Mouse (Mus musculus): ENCODE measurements at regions not wholly inside any gene's neighbourhood (a gene's known extent, or its start where the extent isn't known, plus 50 kb on each side); places are given as distances from the start of the nearest gene placed in this dataset.
A peak's percentile ranks its signal among the peaks of the same experiment; 100 is the strongest.

- ATAC-seq (ENCODE audit: low TSS enrichment) = no peak
Observed at GRCm38 (mm10) chr5:45269391-45269790, 180.6 kb downstream of the Qdpr start.

GRCm38 (mm10) chr5:45266914-45267313 is 183.1 kb downstream of the Qdpr start:
- 0 out of 2 replicates have a peak, but pooled peaks have one; percentile 59 for ATAC-seq (ENCODE audit: low TSS enrichment)

- ATAC-seq (ENCODE audit: low TSS enrichment) = no peak
Observed at GRCm38 (mm10) chr5:45258486-45258885, 191.6 kb downstream of the Qdpr start.

- no peak for ATAC-seq (ENCODE audit: low TSS enrichment)
Observed at GRCm38 (mm10) chr5:45256256-45256999, 193.6 kb downstream of the Qdpr start.

- ATAC-seq (ENCODE audit: low TSS enrichment) = peak; percentile 91
Observed at GRCm38 (mm10) chr5:45231856-45232255, 218.2 kb downstream of the Qdpr start.

- peak; percentile 63 for ATAC-seq (ENCODE audit: low TSS enrichment)
Observed at GRCm38 (mm10) chr5:45230097-45230496, 219.9 kb downstream of the Qdpr start.

- ATAC-seq (ENCODE audit: low TSS enrichment) = no peak
Observed at GRCm38 (mm10) chr5:45229477-45229876, 220.6 kb downstream of the Qdpr start.

- no peak for ATAC-seq (ENCODE audit: low TSS enrichment)
Observed at GRCm38 (mm10) chr5:45228226-45228927, 221.7 kb downstream of the Qdpr start.

- ATAC-seq (ENCODE audit: low TSS enrichment) = peak; percentile 99
Observed at GRCm38 (mm10) chr5:45220272-45220916, 229.6 kb downstream of the Qdpr start.

- no peak for ATAC-seq (ENCODE audit: low TSS enrichment)
Observed at GRCm38 (mm10) chr5:45219558-45219957, 230.5 kb downstream of the Qdpr start.

- peak; percentile 39 for ATAC-seq (ENCODE audit: low TSS enrichment)
Observed at GRCm38 (mm10) chr5:45219101-45219500, 230.9 kb downstream of the Qdpr start.

GRCm38 (mm10) chr5:45214475-45214874 is 235.6 kb downstream of the Qdpr start:
- ATAC-seq (ENCODE audit: low TSS enrichment) = no peak

GRCm38 (mm10) chr5:45198408-45198807 is 251.6 kb downstream of the Qdpr start:
- no peak for ATAC-seq (ENCODE audit: low TSS enrichment)

GRCm38 (mm10) chr5:45196159-45196558 is 253.9 kb downstream of the Qdpr start:
- peak; percentile 98 for ATAC-seq (ENCODE audit: low TSS enrichment)

- ATAC-seq (ENCODE audit: low TSS enrichment) = no peak
Observed at GRCm38 (mm10) chr5:45192287-45192686, 257.7 kb downstream of the Qdpr start.

- no peak for ATAC-seq (ENCODE audit: low TSS enrichment)
Observed at GRCm38 (mm10) chr5:45173035-45173755, 276.8 kb downstream of the Qdpr start.

GRCm38 (mm10) chr5:45159194-45159593 is 290.8 kb downstream of the Qdpr start:
- ATAC-seq (ENCODE audit: low TSS enrichment) = peak; percentile 67

GRCm38 (mm10) chr5:45154936-45155335 is 295.1 kb downstream of the Qdpr start:
- no peak for ATAC-seq (ENCODE audit: low TSS enrichment)

- ATAC-seq (ENCODE audit: low TSS enrichment) = peak; percentile 97
Observed at GRCm38 (mm10) chr5:45144186-45144585, 305.9 kb downstream of the Qdpr start.

- peak; percentile 34; the same call in 1 of the 2 replicates for ATAC-seq (ENCODE audit: low TSS enrichment)
Observed at GRCm38 (mm10) chr5:45137198-45137973, 312.6 kb downstream of the Qdpr start.

GRCm38 (mm10) chr5:45136696-45137095 is 313.3 kb downstream of the Qdpr start:
- ATAC-seq (ENCODE audit: low TSS enrichment) = no peak
